Mouse (Mus musculus) spleen, adult 2 months (tissue): ENCODE measurements around the gene Il34.

Experiments
- CTCF ChIP-seq: fragments of 200-500 bp; IDR thresholded peaks from 2 replicates; pipeline ENCODE4 v1.5.1; 2011; ENCODE audit warnings: mild to moderate bottlenecking, inconsistent platforms; ENCODE audit not compliant: insufficient read depth, insufficient read length, insufficient replicate concordance; ENCODE audit errors: extremely low read depth
- POLR2A ChIP-seq: fragments of 200-500 bp; IDR thresholded peaks from 2 replicates; pipeline ENCODE4 v1.6.1; 2011; ENCODE audit warnings: low read depth, low read length, inconsistent platforms

GRCm38 (mm10) chr8:110700561-110700960 lies 105.2 kb downstream of the Il34 start:
- no peak for TF ChIP-seq CTCF
- no peak for TF ChIP-seq POLR2A
